Mouse (Mus musculus) liver, adult (tissue): ENCODE results near the gene Zswim3.

ENCODE experiments used
- GATA4 ChIP-seq: IDR thresholded peaks from 2 replicates; pipeline ENCODE4 v1.6.1; 2014; ENCODE audit warnings: mild to moderate bottlenecking, low read length; ENCODE audit not compliant: insufficient replicate concordance

The Zswim3 gene

GRCm38 (mm10) chr2:164804533-164805331 is at the start of gene Zswim3, which contains the start of gene Acot8:
Gene Zswim3, plus strand, starts transcription at chr2:164805098.
Gene Acot8, minus strand, starts transcription at chr2:164804882.
- TF ChIP-seq GATA4 = no peak

DNA sequence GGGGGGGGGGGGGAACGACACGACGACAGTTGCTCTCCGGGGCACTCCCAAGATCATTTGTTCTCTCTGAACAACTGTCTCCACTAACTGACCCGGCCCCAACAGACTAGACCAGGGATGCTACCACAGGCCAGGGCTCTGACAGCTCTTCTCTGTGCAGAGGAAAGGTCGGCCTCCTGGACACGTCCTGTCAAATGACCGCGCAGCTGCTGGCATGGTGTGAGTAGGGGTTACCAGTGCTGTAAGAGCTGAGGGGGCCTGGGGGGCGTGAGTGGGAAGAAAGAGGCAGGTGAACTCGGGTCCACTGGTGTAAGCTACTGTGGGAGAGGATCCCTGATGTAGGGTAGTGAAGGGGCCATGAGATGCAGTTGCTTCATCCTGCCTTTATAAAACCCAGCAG is 47.1 kb upstream of the Zswim3 start:
- no peak for TF ChIP-seq GATA4

GRCm38 (mm10) chr2:164758692-164759091 is 46.2 kb upstream of the Zswim3 start:
- no peak for TF ChIP-seq GATA4

- peak; percentile 57; the same call in 1 of the 2 replicates for TF ChIP-seq GATA4
Measured at GRCm38 (mm10) chr2:164760059-164760833, 44.7 kb upstream of the Zswim3 start.

DNA sequence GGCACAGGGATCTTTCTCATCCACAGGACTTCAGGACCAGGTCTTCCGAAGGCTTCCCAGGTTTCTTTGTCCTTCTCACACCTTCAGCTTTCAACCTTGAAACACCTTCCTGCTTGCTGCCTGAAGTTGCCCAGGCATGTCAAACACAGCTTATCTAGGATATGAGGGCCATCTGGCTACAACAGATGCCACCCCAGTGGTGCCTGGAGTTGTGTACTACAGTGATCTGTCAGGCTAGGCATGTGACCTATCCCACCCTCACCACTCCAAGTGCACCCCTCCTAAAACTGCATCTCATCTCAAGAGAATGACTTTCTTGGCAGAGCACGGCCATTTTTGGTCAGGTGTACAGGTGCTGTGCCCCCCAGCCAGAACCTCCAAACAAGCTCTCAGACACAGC is 43.4 kb upstream of the Zswim3 start:
- TF ChIP-seq GATA4 = no peak

DNA sequence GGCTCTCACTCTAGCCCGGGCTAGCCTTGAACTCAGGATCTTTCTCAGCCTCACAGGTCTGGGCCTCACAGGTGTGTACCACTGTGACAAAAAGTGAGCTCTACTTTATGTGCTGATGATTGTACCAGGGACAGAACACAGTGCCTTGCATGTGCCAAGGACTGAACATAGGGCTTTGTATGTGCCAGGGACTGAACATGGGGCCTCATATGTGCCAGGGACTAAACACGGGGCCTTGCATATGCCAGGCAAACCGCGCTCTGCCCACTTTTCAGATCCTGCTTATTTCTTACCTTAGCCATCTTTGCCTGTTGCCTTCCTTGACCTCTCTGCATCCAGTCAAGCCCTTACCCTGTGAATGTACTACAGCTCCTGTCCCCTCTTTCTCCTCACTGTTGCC is 42.9 kb upstream of the Zswim3 start:
- TF ChIP-seq GATA4 = no peak

GRCm38 (mm10) chr2:164762593-164762992 is 42.3 kb upstream of the Zswim3 start:
- no peak for TF ChIP-seq GATA4

- no peak for TF ChIP-seq GATA4
Measured at GRCm38 (mm10) chr2:164765841-164766240, 39.1 kb upstream of the Zswim3 start.

DNA sequence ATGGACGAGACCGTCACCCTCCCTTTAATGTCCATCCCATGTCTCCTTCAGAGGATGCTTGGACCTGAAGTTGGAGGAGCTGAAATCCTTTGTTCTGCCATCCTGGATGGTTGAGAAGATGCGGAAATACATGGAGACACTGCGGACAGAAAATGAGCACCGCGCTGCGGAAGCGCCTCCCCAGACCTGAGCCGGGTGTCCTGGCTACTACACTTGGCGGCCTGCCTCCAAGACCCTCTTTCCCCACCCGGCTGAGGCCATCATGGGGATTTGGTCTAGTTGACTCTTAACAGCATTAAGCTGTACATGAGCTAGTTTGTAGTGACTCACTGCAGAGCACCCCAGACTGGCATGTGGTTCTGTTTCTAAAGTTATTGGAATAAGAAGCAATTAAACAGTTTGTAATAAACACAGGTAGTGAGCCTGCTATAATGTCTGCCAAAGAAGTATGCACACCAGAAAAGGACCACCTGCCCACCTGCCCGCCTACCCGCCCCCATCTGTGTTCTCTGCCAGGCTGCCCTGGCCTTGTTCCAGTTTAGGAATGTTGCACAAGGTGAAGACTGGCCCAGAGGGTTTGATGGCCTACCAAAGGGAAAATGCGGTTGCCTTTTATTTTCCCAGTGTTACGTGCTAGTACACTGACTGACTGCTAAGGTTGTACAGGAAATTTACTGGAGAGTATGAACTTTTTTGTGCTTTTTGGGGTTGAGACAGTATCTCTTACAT is 36.9 kb upstream of the Zswim3 start:
- no peak for TF ChIP-seq GATA4

- no peak for TF ChIP-seq GATA4
Measured at GRCm38 (mm10) chr2:164769258-164770037, 35.5 kb upstream of the Zswim3 start, which contains the start of gene Ube2c. Gene Ube2c, plus strand, starts transcription at chr2:164769898.

DNA sequence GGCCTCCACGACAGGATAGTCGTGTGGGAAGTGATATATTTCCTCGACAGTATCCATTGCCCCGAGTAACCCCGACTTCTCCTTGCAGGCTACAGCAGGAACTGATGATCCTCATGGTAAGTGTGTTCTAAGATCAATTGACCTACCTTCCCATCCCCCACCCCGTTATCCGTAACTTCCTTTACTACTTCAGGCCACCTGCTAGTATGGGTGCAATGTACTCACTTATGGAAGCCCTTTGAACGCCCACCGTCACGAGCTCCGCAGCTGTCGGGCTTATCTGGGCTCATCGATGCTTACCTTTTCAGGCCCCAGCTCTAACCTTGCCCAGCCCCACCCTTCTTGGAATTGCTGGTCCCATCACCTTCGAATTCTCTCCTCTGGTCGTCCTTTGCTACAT is 34.6 kb upstream of the Zswim3 start:
- no peak for TF ChIP-seq GATA4

- no peak for TF ChIP-seq GATA4
Measured at GRCm38 (mm10) chr2:164771123-164771522, 33.8 kb upstream of the Zswim3 start.

DNA sequence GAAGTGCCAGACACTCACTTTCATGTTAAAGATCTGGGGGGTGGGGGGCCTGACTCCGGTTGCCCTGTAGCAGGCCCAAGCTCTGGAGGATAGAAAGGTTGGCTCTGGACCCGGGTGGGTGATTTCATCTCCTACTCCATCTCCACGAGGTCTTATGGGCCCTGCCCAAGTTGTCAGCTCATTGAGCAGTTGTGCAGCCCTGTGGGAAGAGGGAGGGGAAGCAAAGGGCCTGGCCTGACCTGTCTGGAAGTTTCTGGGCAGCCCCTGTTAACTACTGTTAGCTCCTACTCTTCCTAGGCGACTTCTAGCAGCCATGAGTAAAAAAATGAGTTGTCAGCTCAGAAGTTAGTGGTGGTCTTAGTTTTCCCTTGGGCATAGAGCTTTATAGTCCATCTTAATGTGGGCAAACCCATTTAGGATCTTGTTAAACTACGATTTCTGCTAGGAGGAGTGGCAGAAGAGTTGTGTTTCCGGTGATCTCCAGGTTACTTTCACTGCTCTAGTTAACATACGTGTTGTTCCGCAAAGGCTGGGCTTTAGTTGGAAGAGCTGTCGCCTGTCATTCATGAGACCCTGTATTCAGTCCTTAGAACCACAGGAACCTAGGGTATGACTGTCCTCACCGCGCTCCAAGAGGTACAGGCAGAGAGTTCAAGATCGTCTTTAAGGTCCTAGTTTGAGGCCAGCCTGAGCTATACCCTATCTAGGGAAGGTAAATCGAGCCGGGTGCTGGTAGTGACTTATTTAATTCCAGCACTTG is 31.5 kb upstream of the Zswim3 start:
- TF ChIP-seq GATA4 = no peak

DNA sequence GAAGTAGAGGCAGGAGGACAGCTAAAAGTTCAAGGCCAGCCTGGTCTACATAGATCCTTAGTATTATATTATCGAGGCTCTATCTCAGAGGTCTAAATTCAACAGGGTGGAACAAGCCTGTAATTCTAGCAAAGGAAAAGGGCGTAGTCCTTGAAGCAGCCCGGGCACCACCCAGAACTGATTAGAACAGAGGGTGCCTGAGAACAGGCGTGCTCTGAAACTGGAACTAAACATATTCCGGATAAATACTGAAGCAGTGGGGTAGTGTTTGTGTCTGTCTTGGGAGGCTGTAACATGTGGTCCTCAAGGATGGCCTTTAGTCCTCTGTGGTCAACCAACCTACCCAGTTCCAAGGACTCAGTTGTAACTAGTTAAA is 30.9 kb upstream of the Zswim3 start:
- TF ChIP-seq GATA4 = no peak
